ENCODE assay signal across 8 mouse cellular contexts in the genomic region with DNA sequence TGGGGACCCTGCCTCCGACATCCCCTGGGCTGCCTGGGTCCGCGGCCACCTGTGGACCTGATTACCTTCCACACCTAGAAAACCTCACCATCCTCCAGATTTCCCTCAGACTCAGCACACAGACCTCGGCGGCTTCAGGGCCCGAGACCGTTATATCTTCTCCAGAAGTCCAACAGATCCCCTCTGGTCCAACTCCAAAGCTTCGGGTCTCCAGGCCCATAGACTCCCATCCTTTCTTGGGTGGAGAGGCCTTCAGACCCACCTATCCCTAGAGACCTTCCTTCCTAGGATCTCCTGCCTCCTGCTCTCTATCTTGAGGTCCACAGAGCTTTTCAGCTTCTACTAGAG. TPM values are rescaled to one million over a fixed set of nuclear protein-coding genes. Genes with fewer than 3 reads are reported as not detected.
A peak's percentile ranks its signal among the peaks of the same experiment; 100 is the strongest.
DNase-seq lines count a peak whose midpoint lies in the region; ATAC-seq and TF ChIP-seq lines count a peak whose summit lies in the region.

No protein-coding gene starts in this region.

- H3K27me3 ChIP-seq in embryonic facial prominence, embryonic 11.5 days (ENCODE audit: control insufficient read depth, insufficient read depth, low read length) = no peaks in the 10 kb centered on the region
- no peaks in the 10 kb centered on the region for H3K27me3 ChIP-seq in intestine, embryonic 15.5 days (replicated peaks)
- peaks cover 4% of the 10 kb centered on the region; the same call in 1 of the 2 replicates for H3K27me3 ChIP-seq in neural tube, embryonic 13.5 days

- peak overlapping the region; percentile 84 for H3K4me3 ChIP-seq in lung, adult 2 months (replicated peaks; ENCODE audit: extremely low read depth, low read depth, low read length)
- peak overlapping the region; percentile 78 for H3K4me3 ChIP-seq in embryonic facial prominence, embryonic 11.5 days (ENCODE audit: low read depth, low read length)
- peak overlapping the region; percentile 83 for H3K4me3 ChIP-seq in intestine, embryonic 15.5 days (replicated peaks)
- H3K4me3 ChIP-seq in neural tube, embryonic 13.5 days = peak overlapping the region; percentile 69

- no peak for TF ChIP-seq POLR2A in lung, adult 2 months (IDR thresholded peaks at IDR 0.05; ENCODE audit: borderline replicate concordance, extremely low read depth, low read depth, low read length)

- no peak for TF ChIP-seq CTCF in lung, adult 2 months (IDR thresholded peaks at IDR 0.05; ENCODE audit: insufficient read depth, low read length)

- no peak for DNase-seq in lung, adult 2 months
- no peak for DNase-seq in lung, adult 18-20 months
- DNase-seq in embryonic facial prominence, embryonic 11.5 days (ENCODE audit: low spot score) = no peak
- no peak for DNase-seq in cerebellum, adult 9-10 months
- no peak for DNase-seq in urinary bladder, postnatal 4 days (ENCODE audit: low spot score in 2 of 2)
- no peak for DNase-seq in frontal cortex, postnatal 14 days (ENCODE audit: low spot score in 2 of 2)

- no peaks in the 10 kb centered on the region for H3K36me3 ChIP-seq in embryonic facial prominence, embryonic 11.5 days (replicated peaks; ENCODE audit: control insufficient read depth, insufficient read depth, low read depth, low read length)
- H3K36me3 ChIP-seq in intestine, embryonic 15.5 days = no peaks in the 10 kb centered on the region
- H3K36me3 ChIP-seq in neural tube, embryonic 13.5 days = no peaks in the 10 kb centered on the region

- 1% methylated on average over 8 of the region's 8 CpGs for WGBS in lung, adult 2 months
- WGBS in embryonic facial prominence, embryonic 11.5 days = 5% methylated on average over 8 of the region's 8 CpGs
- 2% methylated on average over 8 of the region's 8 CpGs for WGBS in intestine, embryonic 15.5 days
- 6% methylated on average over 8 of the region's 8 CpGs for WGBS in neural tube, embryonic 13.5 days

- ATAC-seq in embryonic facial prominence, embryonic 11.5 days (replicated peaks; ENCODE audit: insufficient number of reproducible peaks, low FRiP score, low TSS enrichment, low read depth) = peak; percentile 61; the same call in 1 of the 2 replicates
- ATAC-seq in intestine, embryonic 15.5 days = no peak
- ATAC-seq in neural tube, embryonic 13.5 days (ENCODE audit: low read depth) = no peak

- H3K27ac ChIP-seq in embryonic facial prominence, embryonic 11.5 days (replicated peaks; ENCODE audit: low read depth, low read length) = no peak overlapping the region
- H3K27ac ChIP-seq in intestine, embryonic 15.5 days = peak overlapping the region; percentile 32; the same call in 1 of the 2 replicates
- no peak overlapping the region for H3K27ac ChIP-seq in neural tube, embryonic 13.5 days (replicated peaks)

- peak overlapping the region; percentile 84 for H3K9ac ChIP-seq in embryonic facial prominence, embryonic 11.5 days (replicated peaks; ENCODE audit: low read length)
- H3K9ac ChIP-seq in intestine, embryonic 15.5 days = peak overlapping the region; percentile 82
- H3K9ac ChIP-seq in neural tube, embryonic 13.5 days = peak overlapping the region; percentile 82

- H3K9me3 ChIP-seq in embryonic facial prominence, embryonic 11.5 days (replicated peaks; ENCODE audit: control insufficient read depth, low read length) = no peaks in the 10 kb centered on the region
- H3K9me3 ChIP-seq in intestine, embryonic 15.5 days = no peaks in the 10 kb centered on the region
- H3K9me3 ChIP-seq in neural tube, embryonic 13.5 days = no peaks in the 10 kb centered on the region

- peaks cover 4% of the 10 kb centered on the region for H3K4me1 ChIP-seq in lung, adult 2 months (ENCODE audit: control insufficient read depth, insufficient read depth, low read length)
- no peaks in the 10 kb centered on the region; the same call in 1 of the 2 replicates for H3K4me1 ChIP-seq in embryonic facial prominence, embryonic 11.5 days (ENCODE audit: control insufficient read depth, insufficient read depth, low read length)
- H3K4me1 ChIP-seq in intestine, embryonic 15.5 days (replicated peaks) = peaks cover 25% of the 10 kb centered on the region
- peaks cover 41% of the 10 kb centered on the region for H3K4me1 ChIP-seq in neural tube, embryonic 13.5 days (replicated peaks)

- peak overlapping the region; percentile 89 for H3K4me2 ChIP-seq in embryonic facial prominence, embryonic 11.5 days (ENCODE audit: low read depth, low read length)
- peak overlapping the region; percentile 94 for H3K4me2 ChIP-seq in intestine, embryonic 15.5 days (replicated peaks)
- H3K4me2 ChIP-seq in neural tube, embryonic 13.5 days = peak overlapping the region; percentile 81

RNA-seq across cellular contexts. Expression of gene Fam118a, which starts 8.6 kb away (rescaled TPM):
- polyA plus RNA-seq in lung, adult 2 months (2012; rRNA removed) = 6.7 and 7.0 TPM in 2 replicates
- polyA plus RNA-seq in embryonic facial prominence, embryonic 11.5 days (2014; fragmentation: Nextera tagmentation; extraction: Ambion mirVana) = 26.1 and 26.3 TPM in 2 replicates
- 29.2 and 29.9 TPM in 2 replicates for polyA plus RNA-seq in intestine, embryonic 15.5 days (2015; fragmentation: Nextera tagmentation; extraction: Ambion mirVana)
- 25.6 and 28.2 TPM in 2 replicates for polyA plus RNA-seq in neural tube, embryonic 13.5 days (2015; fragmentation: Nextera tagmentation; extraction: Ambion mirVana)

RNA-seq across cellular contexts. Expression of gene Upk3a, which starts 20.4 kb away (rescaled TPM):
- 2.0 and 3.0 TPM in 2 replicates for polyA plus RNA-seq in lung, adult 2 months (2012; rRNA removed)
- not detected in 2 replicates for polyA plus RNA-seq in embryonic facial prominence, embryonic 11.5 days (2014; fragmentation: Nextera tagmentation; extraction: Ambion mirVana)
- 1.5 and 2.1 TPM in 2 replicates for polyA plus RNA-seq in intestine, embryonic 15.5 days (2015; fragmentation: Nextera tagmentation; extraction: Ambion mirVana)
- polyA plus RNA-seq in neural tube, embryonic 13.5 days (2015; fragmentation: Nextera tagmentation; extraction: Ambion mirVana) = 0.59 and 0.65 TPM in 2 replicates

RNA-seq across cellular contexts. Expression of gene 5031439G07Rik, which starts 49.0 kb away (rescaled TPM):
- polyA plus RNA-seq in lung, adult 2 months (2012; rRNA removed) = 17.1 and 23.2 TPM in 2 replicates
- polyA plus RNA-seq in embryonic facial prominence, embryonic 11.5 days (2014; fragmentation: Nextera tagmentation; extraction: Ambion mirVana) = 11.6 and 16.8 TPM in 2 replicates
- 9.6 and 12.6 TPM in 2 replicates for polyA plus RNA-seq in intestine, embryonic 15.5 days (2015; fragmentation: Nextera tagmentation; extraction: Ambion mirVana)
- 17.4 and 18.8 TPM in 2 replicates for polyA plus RNA-seq in neural tube, embryonic 13.5 days (2015; fragmentation: Nextera tagmentation; extraction: Ambion mirVana)
